Mouse (Mus musculus) cerebellum, postnatal 14 days (tissue): ENCODE results near the gene Ccnd3.

Experiments
- DNase-seq, 2 experiments: peaks; one replicate each; pipeline ENCODE4 v3.0.0; 2021; ENCODE audit warnings: mixed read lengths in 2 of 2

Gene Ccnd3

DNA sequence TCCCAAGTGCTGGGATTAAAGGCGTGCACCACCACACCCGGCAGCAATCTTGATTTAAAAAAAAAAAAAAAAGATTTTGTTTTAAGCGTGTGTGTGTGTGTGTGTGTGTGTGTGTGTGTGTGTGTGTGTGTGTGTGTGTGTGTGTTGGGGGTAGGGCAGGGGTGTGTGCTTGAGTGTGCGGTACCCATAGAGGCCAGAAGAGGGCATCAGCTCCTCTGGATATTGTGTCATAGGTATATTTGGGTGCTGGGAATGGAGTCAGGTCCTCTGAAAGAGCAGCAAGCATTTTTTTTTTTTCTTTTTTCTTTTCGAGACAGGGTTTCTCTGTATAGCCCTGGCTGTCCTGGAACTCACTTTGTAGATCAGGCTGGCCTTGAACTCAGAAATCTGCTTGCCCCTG is 119.7 kb downstream of the Ccnd3 start:
- peak in 1 of 2 experiments; percentile 24 for DNase-seq

DNA sequence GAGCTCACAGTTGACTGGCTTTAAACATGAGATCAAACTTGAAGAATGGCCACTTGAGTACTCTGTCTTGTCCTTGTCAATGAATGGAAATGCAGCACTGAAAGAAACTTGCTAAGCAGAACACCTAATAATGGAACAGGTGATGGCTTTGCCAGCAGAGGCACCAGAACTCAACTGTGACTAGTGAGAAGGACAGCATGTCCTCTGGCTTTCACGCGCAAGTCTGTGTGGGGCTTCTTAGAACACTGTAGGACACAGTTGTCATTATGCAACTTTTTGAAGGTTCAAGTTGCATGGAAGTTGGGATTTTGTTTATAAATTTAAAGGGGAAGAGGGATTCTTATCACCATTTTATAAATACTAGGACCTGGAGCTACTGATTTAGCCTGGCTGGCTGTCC is 120.2 kb downstream of the Ccnd3 start:
- no peak for DNase-seq

DNA sequence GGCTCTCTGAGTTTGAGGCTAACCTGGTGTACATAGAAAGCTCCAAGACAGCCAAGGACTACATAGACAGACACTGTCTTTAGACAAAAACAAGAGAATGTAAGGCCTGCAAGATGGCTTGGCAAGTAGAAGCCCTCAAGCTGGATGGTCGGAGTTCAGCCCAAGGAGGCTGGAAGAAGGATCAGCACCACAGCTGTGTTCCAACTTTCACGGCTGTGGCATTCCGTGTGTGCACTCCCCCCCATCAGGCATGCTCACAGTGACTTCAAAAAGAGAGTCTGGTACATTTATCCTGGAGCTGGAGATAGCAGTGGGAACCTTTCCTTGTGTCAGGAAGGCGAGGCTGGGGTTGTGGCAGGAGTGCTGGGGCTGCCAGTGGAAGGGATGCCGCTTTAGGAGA is 121.2 kb downstream of the Ccnd3 start:
- DNase-seq, result no peak

- no peak for DNase-seq
Observed at GRCm38 (mm10) chr17:47627791-47628190, 122.9 kb downstream of the Ccnd3 start.

DNA sequence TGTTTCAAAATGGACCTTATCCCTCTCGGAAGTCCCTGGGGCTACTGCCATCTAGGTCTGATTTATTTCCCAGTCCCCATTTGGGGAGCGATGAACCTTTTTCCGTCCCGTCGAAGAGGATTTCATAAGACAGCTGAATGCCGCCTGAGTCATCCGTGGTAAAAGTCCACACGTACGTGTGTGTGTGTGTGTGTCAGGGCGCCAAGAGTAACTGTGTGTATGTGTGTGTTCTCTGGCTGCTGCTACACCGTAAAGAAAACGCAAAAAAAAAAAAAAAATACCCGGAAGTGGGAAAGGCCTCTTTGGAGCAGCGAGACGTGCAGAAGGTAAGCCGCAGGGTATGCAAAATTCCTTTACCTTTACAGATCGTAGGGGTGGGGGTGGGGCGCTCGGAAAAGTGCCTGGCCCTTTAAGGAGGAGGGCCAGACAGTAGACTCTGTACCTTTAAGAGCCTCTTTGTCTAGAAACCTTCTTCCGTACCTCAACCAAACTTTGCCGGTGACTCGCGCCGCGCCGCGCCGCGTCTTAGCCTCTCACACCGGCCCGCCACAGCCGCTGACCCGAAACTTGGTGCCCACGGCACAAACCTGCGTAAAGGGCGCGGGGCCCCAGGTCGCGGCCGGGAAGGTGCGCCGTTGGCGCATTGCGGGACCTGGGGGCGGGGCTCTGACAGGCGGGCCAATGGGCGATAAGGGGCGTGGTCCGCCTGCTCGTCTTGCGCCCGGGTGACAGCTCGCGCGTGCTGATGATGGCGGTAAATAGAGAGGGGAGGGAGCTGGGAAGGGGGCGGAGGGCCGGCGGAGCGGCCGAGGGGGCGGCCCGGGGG is 124.2 kb downstream of the Ccnd3 start:
- DNase-seq, result peak; percentile 97

DNA sequence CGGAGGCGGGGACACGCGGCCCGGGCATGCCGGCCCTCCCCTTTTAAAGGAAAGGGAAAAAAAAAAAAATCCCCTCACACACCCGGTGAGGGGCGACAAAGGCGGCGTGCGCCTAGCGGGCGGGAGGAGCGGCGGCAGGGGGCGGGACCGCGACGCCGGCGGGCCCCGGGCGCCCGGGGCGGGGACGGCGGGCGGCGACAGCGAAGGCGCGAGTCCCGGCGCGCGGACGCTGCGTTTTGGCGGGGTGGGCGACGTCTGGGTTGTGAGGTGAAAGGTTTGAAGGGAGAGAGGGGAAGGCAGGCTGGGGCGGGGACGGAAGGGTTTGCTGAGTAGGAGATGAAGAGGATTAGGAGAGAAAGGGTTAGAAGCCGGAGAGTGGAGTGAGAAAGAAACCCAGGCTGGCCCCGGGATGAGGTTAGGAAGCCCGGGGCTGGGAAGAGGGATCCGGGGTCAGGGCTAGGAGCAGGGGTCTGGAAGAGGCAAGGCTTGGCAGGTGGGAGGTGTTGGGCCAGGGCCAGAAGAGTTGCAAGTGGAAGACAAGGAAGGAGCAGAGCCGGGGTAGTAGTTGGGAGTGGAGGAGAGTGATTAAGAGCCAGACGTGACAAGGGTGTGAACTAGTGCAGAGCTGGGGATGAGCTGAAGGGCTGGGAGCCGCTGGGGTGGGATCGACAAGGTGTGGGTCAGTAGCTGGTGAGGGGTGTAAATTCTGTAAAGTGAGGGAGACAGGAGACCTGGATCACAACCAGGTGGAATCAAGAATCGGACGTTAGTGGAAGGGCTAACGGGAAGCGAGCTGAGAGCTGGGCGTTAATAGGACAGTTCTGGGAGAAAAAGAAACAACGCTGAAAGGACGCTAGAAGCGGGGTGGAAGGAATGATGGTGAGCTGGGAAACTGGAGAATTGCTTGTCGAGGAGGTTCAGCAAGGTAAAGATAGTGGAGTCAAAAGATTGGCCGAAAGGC is 125.1 kb downstream of the Ccnd3 start:
- peak; percentile 65 to 76 for DNase-seq

- no peak for DNase-seq
Observed at GRCm38 (mm10) chr17:47630678-47631065, 125.8 kb downstream of the Ccnd3 start, which contains the start of gene Usp49. Gene Usp49 (plus strand): TSS chr17:47630690.

DNA sequence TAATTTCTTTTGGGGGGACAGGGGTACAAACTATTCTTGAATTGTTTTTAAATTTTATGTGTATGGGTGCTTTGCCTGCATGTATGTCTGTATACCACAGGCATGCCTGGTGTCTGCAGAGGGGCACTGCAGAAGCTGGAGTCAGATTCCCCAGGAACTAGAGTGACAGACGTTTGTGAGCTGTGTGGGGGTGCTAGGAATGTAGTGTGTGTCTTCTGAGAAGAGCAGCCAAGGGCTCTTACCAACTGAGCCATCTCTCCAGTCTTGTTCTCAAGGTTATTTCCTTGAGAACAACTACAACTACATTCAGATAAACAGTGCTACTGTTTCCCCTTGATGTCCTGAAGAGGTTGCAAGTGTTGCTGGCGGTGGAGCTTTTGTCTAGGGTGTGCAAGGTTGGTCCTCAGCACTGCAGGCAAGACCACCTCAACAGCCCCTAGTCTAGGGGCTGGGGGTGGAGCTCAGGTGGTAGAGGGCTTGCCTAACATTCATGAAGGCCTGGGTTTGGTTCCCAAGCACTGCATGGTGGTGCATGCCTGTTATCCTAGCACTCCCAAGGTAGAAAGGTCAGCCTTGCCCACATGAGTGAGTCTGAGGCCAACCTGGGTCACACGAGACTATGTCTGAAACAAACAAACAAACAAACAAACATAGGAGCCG is 127.5 kb downstream of the Ccnd3 start:
- no peak for DNase-seq

DNA sequence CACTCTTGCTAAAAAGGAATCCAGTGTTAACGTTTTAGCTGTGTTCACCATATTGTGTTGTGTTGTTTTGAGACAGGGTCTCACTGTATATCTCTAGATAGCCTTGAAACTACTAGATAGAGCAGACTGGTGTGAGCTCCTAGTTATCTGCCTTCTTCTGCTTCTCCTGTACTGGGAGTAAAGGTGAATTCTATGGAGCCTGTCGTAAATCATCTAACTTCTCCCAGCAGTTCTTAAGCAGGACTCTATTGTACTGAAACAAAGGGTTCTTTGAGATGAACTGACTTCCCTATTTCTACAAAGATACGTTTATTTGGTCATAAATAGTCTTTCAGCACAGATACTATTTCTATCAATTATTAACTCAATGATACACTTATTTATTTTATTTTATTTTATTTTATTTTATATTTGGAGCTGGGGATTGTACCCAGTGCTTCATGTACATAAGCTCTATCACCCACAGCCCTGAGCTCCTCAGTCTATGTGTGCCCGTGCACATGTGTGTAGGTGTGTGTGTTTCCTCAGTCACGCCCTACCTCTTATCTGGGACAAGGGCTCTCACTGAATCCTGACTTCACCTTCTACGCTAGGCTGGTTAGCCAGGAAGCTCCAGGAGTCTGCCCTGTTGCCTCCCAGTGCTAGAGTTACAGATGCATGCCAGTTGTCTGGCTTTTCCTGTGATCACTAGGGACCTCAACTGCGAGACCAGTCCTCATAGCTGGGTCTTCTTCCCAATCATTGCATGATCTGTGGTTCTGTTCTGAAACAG is 129.3 kb downstream of the Ccnd3 start:
- DNase-seq, result no peak

DNA sequence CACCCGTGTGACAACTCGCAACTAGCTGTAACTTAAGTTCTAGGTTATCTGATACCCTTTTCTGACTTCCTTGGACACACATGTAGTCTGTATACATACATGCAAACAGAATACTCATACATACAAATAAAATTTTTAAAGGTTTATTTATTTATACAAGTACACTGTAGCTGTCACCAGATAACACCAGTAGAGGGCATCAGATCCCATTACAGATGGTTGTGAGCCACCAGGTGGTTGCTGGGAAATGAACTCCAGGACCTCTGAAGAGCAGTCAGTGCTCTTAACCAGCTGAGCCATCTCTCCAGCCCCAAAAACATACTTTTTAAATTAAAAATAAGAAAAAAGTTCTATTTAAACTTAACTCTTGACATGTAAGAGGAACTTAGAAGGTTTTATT is 138.1 kb downstream of the Ccnd3 start:
- DNase-seq, result no peak

DNA sequence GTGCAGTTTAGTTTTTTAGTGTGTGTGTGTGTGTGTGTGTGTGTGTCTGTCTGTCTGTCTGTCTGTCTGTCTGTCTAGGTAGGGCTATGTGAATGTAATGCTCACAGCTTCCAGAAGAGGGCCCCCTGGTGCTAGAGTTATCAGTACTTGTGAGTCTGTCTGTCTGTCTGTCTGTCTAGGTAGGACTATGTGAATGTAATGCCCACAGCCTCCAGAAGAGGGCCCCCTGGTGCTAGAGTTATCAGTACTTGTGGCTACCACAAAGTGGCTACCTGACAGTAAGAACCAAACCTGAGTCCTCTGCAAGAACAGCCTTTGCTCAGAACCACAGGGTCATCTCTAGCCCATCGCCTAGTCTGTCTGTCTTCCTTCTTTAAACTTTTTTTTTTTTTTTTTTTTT is 141.8 kb downstream of the Ccnd3 start:
- peak; percentile 41 to 81 for DNase-seq

DNA sequence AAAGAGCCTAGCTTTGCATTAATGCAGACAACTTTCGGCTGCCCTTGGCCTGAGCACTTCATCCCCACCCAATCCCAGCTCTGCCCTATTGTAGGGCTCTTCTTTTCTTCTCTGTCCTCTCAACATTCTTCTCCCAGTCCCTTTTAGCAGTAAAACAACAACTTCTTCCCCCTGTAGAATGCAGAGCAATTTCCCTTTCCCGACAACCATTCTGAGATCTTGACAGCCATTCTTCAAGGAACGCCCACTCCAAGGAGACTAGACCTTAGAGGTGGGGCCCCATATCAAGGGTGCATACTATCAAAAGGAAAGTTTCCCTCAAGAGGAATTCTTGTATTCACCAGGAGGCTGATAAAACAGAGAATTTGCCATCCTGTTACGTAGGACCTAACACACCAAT is 144.1 kb downstream of the Ccnd3 start:
- DNase-seq, result no peak
